Mouse (Mus musculus) cortical plate, adult 2 months (tissue): ENCODE measurements at regions not wholly inside any gene's neighbourhood (a gene's known extent, or its start where the extent isn't known, plus 50 kb on each side); places are given as distances from the start of the nearest gene placed in this dataset.

ENCODE experiments used
- H3K27ac ChIP-seq: fragments of 200-500 bp; 2 replicates; pipeline ENCODE4 v1.5.1; 2012; ENCODE audit warnings: low read length, control low read depth, inconsistent platforms; ENCODE audit not compliant: insufficient read depth
- H3K4me1 ChIP-seq: fragments of 200-500 bp; 2 replicates; pipeline ENCODE4 v1.6.1; 2011; ENCODE audit warnings: low read length; ENCODE audit not compliant: control insufficient read depth, insufficient read depth
- H3K4me3 ChIP-seq: fragments of 200-500 bp; 2 replicates; pipeline ENCODE4 v1.5.1; 2011; ENCODE audit warnings: mild to moderate bottlenecking, low read length, control low read depth; ENCODE audit not compliant: insufficient read depth
- CTCF ChIP-seq: fragments of 200-500 bp; IDR thresholded peaks from 2 replicates; pipeline ENCODE4 v1.5.1; 2011; ENCODE audit warnings: mild to moderate bottlenecking, control low read depth, low read length; ENCODE audit not compliant: insufficient read depth; ENCODE audit errors: extremely low read depth
- POLR2A ChIP-seq: fragments of 200-500 bp; IDR thresholded peaks from 2 replicates; pipeline ENCODE4 v1.6.1; 2011; ENCODE audit warnings: mild to moderate bottlenecking, low read length, control low read depth; ENCODE audit not compliant: insufficient read depth; ENCODE audit errors: extremely low read depth

GRCm38 (mm10) chr8:115551262-115551661 lies 156.3 kb downstream of the Maf start:
- Histone ChIP-seq H3K27ac (no peak overlapping the region), H3K4me1 (peaks cover 2% of the 10 kb centered on the region; the same call in 1 of the 2 replicates), H3K4me3 (no peak overlapping the region)
- TF ChIP-seq POLR2A (no peak), CTCF (no peak)

GRCm38 (mm10) chr8:115549112-115549511 lies 158.5 kb downstream of the Maf start:
- no peak overlapping the region for H3K4me3 ChIP-seq
- TF ChIP-seq POLR2A (no peak), CTCF (no peak)
- no peak overlapping the region for H3K27ac ChIP-seq
- H3K4me1 ChIP-seq, result no peaks in the 10 kb centered on the region

- H3K4me3 ChIP-seq, result no peak overlapping the region
- no peak for TF ChIP-seq POLR2A
- TF ChIP-seq CTCF, result no peak
- no peak overlapping the region for H3K27ac ChIP-seq
- H3K4me1 ChIP-seq, result no peaks in the 10 kb centered on the region
Measured at GRCm38 (mm10) chr8:115544067-115544466, 163.5 kb downstream of the Maf start.

DNA sequence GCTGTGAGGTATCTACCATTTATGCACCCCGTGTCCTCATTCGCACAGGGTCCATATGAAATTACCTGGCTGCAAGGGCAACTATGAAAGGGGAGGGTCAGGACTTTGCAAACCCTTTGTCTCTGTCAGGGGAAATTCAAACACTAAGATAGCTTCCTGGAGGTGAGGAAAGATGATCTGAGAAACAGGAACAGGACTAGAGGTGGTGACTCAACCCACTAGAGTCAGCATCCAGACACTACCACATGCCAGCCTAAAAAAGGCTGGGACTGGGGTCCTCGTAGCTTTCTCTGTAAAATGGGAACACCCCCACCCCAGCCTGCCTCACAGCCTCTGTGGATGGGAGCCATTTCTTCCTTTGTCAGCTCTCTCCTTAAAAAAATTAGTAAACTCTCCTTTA lies 164.7 kb downstream of the Maf start:
- Histone ChIP-seq H3K27ac (no peak overlapping the region), H3K4me1 (no peaks in the 10 kb centered on the region), H3K4me3 (no peak overlapping the region)
- TF ChIP-seq CTCF (no peak), POLR2A (no peak)

DNA sequence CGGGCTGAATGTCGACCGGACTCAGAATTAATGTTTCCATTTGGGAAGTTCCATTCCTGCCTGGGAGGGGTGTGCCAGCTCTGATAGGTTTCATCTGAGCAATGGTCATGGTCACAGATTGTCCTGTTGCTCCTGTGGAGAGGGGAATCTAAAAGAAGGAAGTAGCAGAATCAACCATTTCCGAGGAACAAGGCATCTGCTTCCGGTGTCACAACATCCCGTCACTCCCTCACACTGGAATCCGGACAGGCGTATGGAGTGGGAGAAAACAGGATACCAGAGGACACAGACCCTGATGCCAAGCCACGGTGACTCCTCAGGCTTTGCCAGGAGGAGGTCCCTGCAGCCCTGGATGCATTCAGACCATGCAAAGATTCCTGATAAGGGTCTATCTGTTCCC lies 168.0 kb downstream of the Maf start:
- H3K4me3 ChIP-seq, result no peak overlapping the region
- TF ChIP-seq POLR2A (no peak), CTCF (no peak)
- no peak overlapping the region for H3K27ac ChIP-seq
- no peaks in the 10 kb centered on the region for H3K4me1 ChIP-seq

DNA sequence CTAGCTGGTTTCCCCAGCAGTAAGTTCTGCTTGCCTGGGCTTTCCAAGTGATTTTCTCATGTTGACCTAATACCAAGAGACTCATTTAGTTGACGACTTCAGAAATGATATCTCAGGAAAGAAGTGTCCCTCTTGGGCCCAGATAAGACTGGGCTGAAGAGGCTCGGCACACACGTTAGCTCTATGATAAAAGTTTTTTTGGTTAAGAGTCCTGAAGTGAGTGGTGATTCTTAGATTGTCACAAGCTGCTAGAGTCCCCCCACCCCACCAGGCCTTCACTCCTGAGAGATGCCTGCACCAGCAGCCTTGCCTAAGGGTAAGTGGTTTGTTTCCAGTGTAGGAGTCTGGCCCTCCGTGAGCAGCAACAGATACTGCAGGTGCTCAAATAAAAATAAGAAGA lies 169.4 kb downstream of the Maf start:
- H3K4me1 ChIP-seq, result no peaks in the 10 kb centered on the region
- TF ChIP-seq POLR2A, result no peak
- TF ChIP-seq CTCF, result no peak
- H3K4me3 ChIP-seq, result no peak overlapping the region
- no peak overlapping the region for H3K27ac ChIP-seq

DNA sequence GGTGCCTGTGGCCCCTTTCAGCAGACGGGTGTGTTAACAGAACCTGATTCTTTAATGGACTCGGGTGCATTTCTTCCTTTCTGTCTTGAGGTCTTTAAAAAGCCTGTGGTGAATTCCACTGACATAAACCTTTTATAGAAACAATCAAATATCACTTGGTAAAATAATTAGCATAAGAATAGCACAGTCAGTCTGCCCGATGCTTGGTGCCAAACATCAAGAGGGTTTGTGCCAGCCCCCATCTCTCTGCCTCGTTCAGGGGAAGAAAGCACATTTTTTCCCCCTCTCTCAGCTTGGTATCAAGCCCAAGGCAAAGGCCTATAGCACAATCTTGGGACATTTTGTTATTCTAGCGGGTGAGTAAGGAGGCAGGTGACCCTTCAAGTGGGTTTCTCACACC lies 169.8 kb downstream of the Maf start:
- H3K4me1 ChIP-seq, result no peaks in the 10 kb centered on the region
- no peak overlapping the region for H3K27ac ChIP-seq
- no peak for TF ChIP-seq POLR2A
- TF ChIP-seq CTCF, result no peak
- H3K4me3 ChIP-seq, result no peak overlapping the region

- Histone ChIP-seq H3K4me3 (no peak overlapping the region), H3K4me1 (no peaks in the 10 kb centered on the region), H3K27ac (no peak overlapping the region)
- no peak for TF ChIP-seq POLR2A
- TF ChIP-seq CTCF, result no peak
Measured at GRCm38 (mm10) chr8:115536554-115537346, 170.8 kb downstream of the Maf start.

DNA sequence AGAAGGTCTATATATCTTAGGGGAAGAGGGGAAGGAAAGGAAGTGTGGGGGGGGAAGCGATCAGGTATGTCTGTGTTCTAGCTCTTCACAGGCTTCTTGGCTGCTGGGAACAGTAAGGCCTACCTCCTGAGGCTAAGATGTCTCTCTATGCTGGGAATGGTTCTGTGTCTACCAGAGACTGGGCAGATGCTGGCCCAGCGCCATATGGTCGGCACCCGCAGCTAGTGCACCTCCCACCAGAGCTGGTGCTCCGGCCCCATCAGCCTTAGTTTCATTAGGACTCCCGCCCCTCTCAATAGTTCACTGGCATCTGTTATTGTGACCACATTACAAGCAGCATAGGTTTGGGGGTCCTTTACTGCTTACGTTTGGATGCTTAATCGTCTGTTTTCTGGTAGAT lies 171.6 kb downstream of the Maf start:
- Histone ChIP-seq H3K4me1 (no peaks in the 10 kb centered on the region), H3K4me3 (no peak overlapping the region), H3K27ac (no peak overlapping the region)
- TF ChIP-seq CTCF (no peak), POLR2A (no peak)

DNA sequence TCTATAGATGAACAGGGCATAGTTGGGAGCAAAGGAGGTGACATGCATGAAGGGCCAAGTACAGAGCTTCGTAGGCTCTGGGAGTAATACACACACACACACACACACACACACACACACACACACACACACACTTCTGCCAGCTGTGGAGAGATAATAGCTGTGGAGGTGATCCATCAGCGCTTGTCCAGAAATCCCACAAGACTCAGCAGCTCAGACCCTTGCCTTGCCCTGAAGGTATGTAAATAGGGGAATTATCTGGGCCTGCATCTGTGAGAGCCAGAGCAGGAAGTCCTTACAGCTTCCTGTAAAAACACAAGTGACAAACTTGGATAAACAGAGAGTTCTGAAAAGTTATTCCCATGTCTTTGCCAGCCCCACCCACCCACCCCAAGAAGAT lies 173.6 kb downstream of the Maf start:
- H3K4me3 ChIP-seq, result no peak overlapping the region
- no peaks in the 10 kb centered on the region for H3K4me1 ChIP-seq
- TF ChIP-seq CTCF (no peak), POLR2A (no peak)
- H3K27ac ChIP-seq, result no peak overlapping the region
